Mouse (Mus musculus): ENCODE measurements around the gene Lima1.
A peak's percentile ranks its signal among the peaks of the same experiment; 100 is the strongest.
"Not testable (repeated sequence)": the region's sequence is repeated elsewhere in the genome, so short reads cannot be mapped to it uniquely, and the experiment has no call there.

Lima1 gene

GRCm38 (mm10) chr15:99875334-99875869 lies at the start of gene Lima1:
Lima1 (minus strand) TSS chr15:99875456.
- DNase-seq = peak; percentile 92

GRCm38 (mm10) chr15:99919601-99920158 lies 44.4 kb upstream of the Lima1 start:
- DNase-seq = no peak

- DNase-seq = no peak
Measured at GRCm38 (mm10) chr15:99917264-99917663, 42.0 kb upstream of the Lima1 start.

- no peak for DNase-seq
Measured at GRCm38 (mm10) chr15:99914613-99915012, 39.4 kb upstream of the Lima1 start.

GRCm38 (mm10) chr15:99911785-99912184 lies 36.5 kb upstream of the Lima1 start:
- no peak for DNase-seq

- not testable (repeated sequence) for DNase-seq
Measured at GRCm38 (mm10) chr15:99909339-99909996, 34.2 kb upstream of the Lima1 start.

- DNase-seq = no peak
Measured at GRCm38 (mm10) chr15:99907514-99907913, 32.3 kb upstream of the Lima1 start.

GRCm38 (mm10) chr15:99907041-99907440 lies 31.8 kb upstream of the Lima1 start:
- no peak for DNase-seq

GRCm38 (mm10) chr15:99904841-99905240 lies 29.6 kb upstream of the Lima1 start:
- DNase-seq = no peak

GRCm38 (mm10) chr15:99904333-99904732 lies 29.1 kb upstream of the Lima1 start:
- DNase-seq = peak; percentile 83

GRCm38 (mm10) chr15:99903227-99903626 lies 28.0 kb upstream of the Lima1 start:
- peak; percentile 45 for DNase-seq

GRCm38 (mm10) chr15:99902786-99903185 lies 27.5 kb upstream of the Lima1 start:
- DNase-seq = no peak

- DNase-seq = no peak
Measured at GRCm38 (mm10) chr15:99896621-99897020, 21.4 kb upstream of the Lima1 start.

GRCm38 (mm10) chr15:99891355-99891754 lies 16.1 kb upstream of the Lima1 start:
- no peak for DNase-seq

- DNase-seq = peak; percentile 82
Measured at GRCm38 (mm10) chr15:99890412-99891236, 15.4 kb upstream of the Lima1 start.

GRCm38 (mm10) chr15:99889275-99889874 lies 14.1 kb upstream of the Lima1 start:
- no peak for DNase-seq

GRCm38 (mm10) chr15:99887130-99887529 lies 11.9 kb upstream of the Lima1 start:
- not testable (repeated sequence) for DNase-seq

- DNase-seq = no peak
Measured at GRCm38 (mm10) chr15:99884038-99884437, 8.8 kb upstream of the Lima1 start.

- no peak for DNase-seq
Measured at GRCm38 (mm10) chr15:99878541-99878940, 3.3 kb upstream of the Lima1 start.

- peak; percentile 60 for DNase-seq
Measured at GRCm38 (mm10) chr15:99874612-99875333, 483 bp downstream of the Lima1 start.

- no peak for DNase-seq
Measured at GRCm38 (mm10) chr15:99872543-99872942, 2.7 kb downstream of the Lima1 start.

GRCm38 (mm10) chr15:99867654-99868053 lies 7.6 kb downstream of the Lima1 start:
- DNase-seq = peak; percentile 39
